Mouse (Mus musculus) heart, embryonic 14.5 days (tissue): ENCODE results near the gene E2f6. TPM values are rescaled to one million over a fixed set of nuclear protein-coding genes. Genes with fewer than 3 reads are reported as not detected.

Experiments used
- ATAC-seq: fragments of 200-750 bp; cut with Nextera tagmentation; 2 replicates; pipeline ENCODE4 v1.8.0; 2017; ENCODE audit warnings: low read depth, moderate TSS enrichment; ENCODE audit not compliant: insufficient number of reproducible peaks, insufficient read depth, low FRiP score
- H3K27ac ChIP-seq, 2 experiments: fragments of 200-500 bp in 1 of 2; fragments of 300-500 bp in 1 of 2; sonication (generic) in 1 of 2; replicated peaks in 1 of 2; 2 replicates each; pipeline ENCODE4 v1.5.1; 2012 to 2014; ENCODE audit warnings: low read depth in 2 of 2, low read length in 2 of 2, control low read depth in 1 of 2, mild to moderate bottlenecking in 1 of 2, mixed read lengths in 1 of 2; ENCODE audit not compliant: control insufficient read depth in 1 of 2, insufficient read depth in 1 of 2
- H3K27me3 ChIP-seq: fragments of 300-500 bp; sonication (generic); 2 replicates; pipeline ENCODE4 v1.6.1; 2014; ENCODE audit warnings: mild to moderate bottlenecking, low read length, control low read depth; ENCODE audit not compliant: control insufficient read depth, insufficient read depth
- H3K36me3 ChIP-seq: fragments of 300-500 bp; sonication (generic); 2 replicates; pipeline ENCODE4 v1.6.1; 2014; ENCODE audit warnings: mild to moderate bottlenecking, control low read depth, low read length, mixed read lengths; ENCODE audit not compliant: control insufficient read depth, insufficient read depth
- H3K4me1 ChIP-seq, 2 experiments: fragments of 200-500 bp in 1 of 2; fragments of 300-500 bp in 1 of 2; sonication (generic) in 1 of 2; 2 replicates each; pipeline ENCODE4 v1.6.1; 2012 to 2014; ENCODE audit warnings: low read length in 2 of 2, control low read depth in 1 of 2, mixed read lengths in 1 of 2; ENCODE audit not compliant: control insufficient read depth in 2 of 2, insufficient read depth in 2 of 2
- H3K4me2 ChIP-seq: fragments of 300-500 bp; sonication (generic); 2 replicates; pipeline ENCODE4 v1.6.1; 2014; ENCODE audit warnings: mild to moderate bottlenecking, low read length
- H3K4me3 ChIP-seq, 2 experiments: fragments of 200-500 bp in 1 of 2; fragments of 300-500 bp in 1 of 2; sonication (generic) in 1 of 2; 2 replicates each; pipeline ENCODE4 v1.5.1; 2012 to 2014; ENCODE audit warnings: low read length in 2 of 2, mild to moderate bottlenecking in 2 of 2, control low read depth in 1 of 2, low read depth in 1 of 2, moderate library complexity in 1 of 2; ENCODE audit not compliant: control insufficient read depth in 1 of 2, insufficient read depth in 1 of 2
- H3K9ac ChIP-seq: fragments of 300-500 bp; sonication (generic); 2 replicates; pipeline ENCODE4 v1.6.1; 2014; ENCODE audit warnings: mild to moderate bottlenecking, low read length
- H3K9me3 ChIP-seq: fragments of 300-500 bp; sonication (generic); 2 replicates; pipeline ENCODE4 v1.6.1; 2016; ENCODE audit warnings: low read length, control low read depth; ENCODE audit not compliant: control insufficient read depth
- WGBS: fragments of 180-500 bp; shearing (Covaris S2); extraction: QIAGEN DNeasy Blood & Tissue Kit; methylation state at CpG from one replicate; pipeline ENCODE4 v1.1.7; 2014; 5-methylcytosine and 5-hydroxymethylcytosine counted together
- polyA plus RNA-seq: library from polyadenylated mRNA; unstranded; fragments of >200 nt; fragmentation: Nextera tagmentation; extraction: Ambion mirVana; gene quantifications from 2 replicates; pipeline ENCODE4 v1.2.1, GENCODE M21; 2014

The E2f6 gene
- polyA plus RNA-seq, 1 experiment from 2014 or later: 57.3 TPM

GRCm38 (mm10) chr12:16850431-16851375 lies 39.9 kb downstream of the E2f6 start:
- no peaks in the 10 kb centered on the region for H3K9me3 ChIP-seq
- peak; percentile 28 for ATAC-seq
- no peak overlapping the region for H3K9ac ChIP-seq
- H3K27ac ChIP-seq: peak overlapping the region; percentile 10 to 41; a peak in 3 of 4 replicates
- no peaks in the 10 kb centered on the region for H3K36me3 ChIP-seq
- H3K4me1 ChIP-seq: peaks cover 17 to 23% of the 10 kb centered on the region in 2 experiments
- H3K4me2 ChIP-seq: peak overlapping the region; percentile 14; the same call in 1 of the 2 replicates
- H3K4me3 ChIP-seq: no peak overlapping the region
- WGBS: 40% methylated on average over 16 of the region's 16 CpGs
- no peaks in the 10 kb centered on the region for H3K27me3 ChIP-seq

GRCm38 (mm10) chr12:16853431-16854165 lies 42.8 kb downstream of the E2f6 start:
- Histone ChIP-seq H3K36me3 (no peaks in the 10 kb centered on the region), H3K27me3 (no peaks in the 10 kb centered on the region), H3K9ac (no peak overlapping the region), H3K27ac (0 out of 4 replicates have a peak overlapping the region, but pooled peaks of 1 of the 2 experiments have one; percentile 4), H3K4me2 (0 out of 2 replicates have a peak overlapping the region, but pooled peaks have one; percentile 6), H3K9me3 (no peaks in the 10 kb centered on the region), H3K4me3 (no peak overlapping the region), H3K4me1 (peaks cover 15 to 20% of the 10 kb centered on the region in 2 experiments)
- ATAC-seq: no peak
- 57% methylated on average over 11 of the region's 11 CpGs for WGBS

- no peak for ATAC-seq
Observed at GRCm38 (mm10) chr12:16855632-16856305, 45.0 kb downstream of the E2f6 start.

GRCm38 (mm10) chr12:16856306-16856679 lies 45.5 kb downstream of the E2f6 start:
- Histone ChIP-seq H3K27ac (no peak overlapping the region), H3K36me3 (no peaks in the 10 kb centered on the region), H3K4me1 (peaks cover 7 to 9% of the 10 kb centered on the region in 2 experiments), H3K9ac (no peak overlapping the region), H3K4me3 (no peak overlapping the region), H3K4me2 (no peak overlapping the region), H3K9me3 (no peaks in the 10 kb centered on the region), H3K27me3 (no peaks in the 10 kb centered on the region)
- 72% methylated on average over 2 of the region's 2 CpGs for WGBS
- ATAC-seq: no peak

More at GRCm38 (mm10) chr12:16855632-16856305, 45.0 kb downstream of the E2f6 start:
- Histone ChIP-seq H3K27ac (no peak overlapping the region), H3K4me1 (peaks cover 10 to 15% of the 10 kb centered on the region in 2 experiments), H3K36me3 (no peaks in the 10 kb centered on the region), H3K9ac (no peak overlapping the region), H3K4me2 (no peak overlapping the region), H3K4me3 (no peak overlapping the region), H3K9me3 (no peaks in the 10 kb centered on the region), H3K27me3 (no peaks in the 10 kb centered on the region)
- 61% methylated on average over 6 of the region's 6 CpGs for WGBS

- Histone ChIP-seq H3K4me2 (no peak overlapping the region), H3K9ac (no peak overlapping the region), H3K9me3 (no peaks in the 10 kb centered on the region), H3K4me1 (peaks cover 7 to 9% of the 10 kb centered on the region in 2 experiments), H3K36me3 (no peaks in the 10 kb centered on the region), H3K4me3 (no peak overlapping the region), H3K27ac (no peak overlapping the region), H3K27me3 (no peaks in the 10 kb centered on the region)
- ATAC-seq: no peak
- WGBS: 76% methylated on average over 4 of the region's 4 CpGs
Observed at GRCm38 (mm10) chr12:16858081-16858480, 47.3 kb downstream of the E2f6 start.

GRCm38 (mm10) chr12:16859781-16860180 lies 49.0 kb downstream of the E2f6 start:
- H3K4me3 ChIP-seq: no peak overlapping the region
- no peaks in the 10 kb centered on the region for H3K4me1 ChIP-seq
- WGBS: 88% methylated on average over 2 of the region's 2 CpGs
- ATAC-seq: no peak
- H3K9me3 ChIP-seq: no peaks in the 10 kb centered on the region
- no peaks in the 10 kb centered on the region for H3K27me3 ChIP-seq
- H3K9ac ChIP-seq: no peak overlapping the region
- no peak overlapping the region for H3K27ac ChIP-seq
- no peaks in the 10 kb centered on the region for H3K36me3 ChIP-seq
- no peak overlapping the region for H3K4me2 ChIP-seq

- Histone ChIP-seq H3K4me2 (no peak overlapping the region), H3K4me1 (no peaks in the 10 kb centered on the region), H3K36me3 (no peaks in the 10 kb centered on the region), H3K27ac (no peak overlapping the region), H3K9me3 (no peaks in the 10 kb centered on the region), H3K27me3 (no peaks in the 10 kb centered on the region), H3K4me3 (no peak overlapping the region), H3K9ac (no peak overlapping the region)
- ATAC-seq: no peak
- 59% methylated on average over 1 of the region's 1 CpGs for WGBS
Observed at GRCm38 (mm10) chr12:16860533-16860932, 49.8 kb downstream of the E2f6 start.
